Mouse (Mus musculus) embryo, embryonic 11.5 days (tissue): ENCODE measurements around the gene Tnks2.

Experiments used
- DNase-seq: peaks from one replicate; pipeline ENCODE4 v3.0.0-alpha.2; 2012; ENCODE audit warnings: low read depth, low spot score

Tnks2 gene

GRCm38 (mm10) chr19:36896791-36897569 is 62.9 kb downstream of the Tnks2 start:
- no peak for DNase-seq

DNA sequence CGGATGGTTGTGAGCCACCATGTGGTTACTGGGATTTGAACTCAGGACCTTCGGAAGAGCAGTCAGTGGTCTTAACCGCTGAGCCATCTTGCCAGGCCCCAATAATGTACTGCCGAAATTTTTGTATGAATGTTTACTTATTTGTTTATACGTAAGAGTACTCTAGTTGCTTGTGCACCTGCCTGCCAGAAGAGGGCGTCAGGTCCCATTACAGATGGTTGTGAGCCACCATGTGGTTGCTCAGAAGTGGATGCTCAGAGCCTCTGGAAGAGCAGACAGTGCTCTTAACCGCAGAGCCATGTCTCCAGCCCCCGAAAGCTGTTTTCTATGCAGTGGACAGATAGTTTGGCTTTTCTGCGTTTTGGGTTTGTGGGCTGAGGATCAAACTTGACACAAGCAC is 63.7 kb downstream of the Tnks2 start:
- DNase-seq, result no peak

- DNase-seq, result no peak
Observed at GRCm38 (mm10) chr19:36903377-36903776, 69.3 kb downstream of the Tnks2 start.

DNA sequence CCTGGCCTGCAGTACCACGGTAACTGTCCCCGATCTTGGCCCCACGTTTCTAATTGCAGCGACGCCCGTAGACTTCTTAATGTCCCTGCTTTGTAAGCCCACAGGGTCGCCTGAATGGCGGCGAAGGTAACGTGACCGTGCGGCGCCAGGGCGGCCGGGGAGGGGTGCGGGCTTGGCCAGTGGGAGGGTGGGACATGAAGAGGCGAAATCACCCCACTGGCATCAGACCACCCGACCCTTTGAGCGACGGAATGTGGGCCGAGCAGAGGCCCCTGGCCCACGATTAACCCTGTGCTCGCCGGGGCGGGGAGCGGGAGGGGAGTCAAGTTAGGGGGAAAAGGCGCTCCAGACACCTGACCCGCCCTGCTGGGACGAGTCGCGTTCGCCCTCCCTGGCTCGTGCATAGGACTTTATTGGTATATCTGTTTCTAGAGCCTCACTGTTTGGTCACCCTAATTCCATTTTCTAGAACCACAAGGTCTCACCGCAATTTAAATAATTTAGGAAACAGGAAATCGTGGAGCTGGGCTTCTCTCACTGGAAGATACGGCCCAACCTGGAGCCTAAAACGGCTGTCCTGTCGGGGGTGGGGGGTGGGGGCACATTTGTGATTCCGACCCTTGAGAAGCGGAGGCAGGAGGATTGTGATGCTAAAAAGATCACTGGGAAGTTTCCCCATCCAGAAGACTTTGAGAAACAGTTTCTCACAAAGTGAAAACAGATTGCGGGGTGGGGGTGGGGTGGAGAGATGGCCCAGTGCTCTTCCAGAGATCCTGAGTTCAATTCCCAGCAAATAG is 70.4 kb downstream of the Tnks2 start:
- DNase-seq, result no peak

GRCm38 (mm10) chr19:36909150-36909549 is 75.1 kb downstream of the Tnks2 start:
- no peak for DNase-seq

GRCm38 (mm10) chr19:36909676-36910292 is 75.8 kb downstream of the Tnks2 start:
- DNase-seq, result no peak

- DNase-seq, result no peak
Observed at GRCm38 (mm10) chr19:36910424-36911045, 76.5 kb downstream of the Tnks2 start.

- no peak for DNase-seq
Observed at GRCm38 (mm10) chr19:36913064-36913463, 79.0 kb downstream of the Tnks2 start.

DNA sequence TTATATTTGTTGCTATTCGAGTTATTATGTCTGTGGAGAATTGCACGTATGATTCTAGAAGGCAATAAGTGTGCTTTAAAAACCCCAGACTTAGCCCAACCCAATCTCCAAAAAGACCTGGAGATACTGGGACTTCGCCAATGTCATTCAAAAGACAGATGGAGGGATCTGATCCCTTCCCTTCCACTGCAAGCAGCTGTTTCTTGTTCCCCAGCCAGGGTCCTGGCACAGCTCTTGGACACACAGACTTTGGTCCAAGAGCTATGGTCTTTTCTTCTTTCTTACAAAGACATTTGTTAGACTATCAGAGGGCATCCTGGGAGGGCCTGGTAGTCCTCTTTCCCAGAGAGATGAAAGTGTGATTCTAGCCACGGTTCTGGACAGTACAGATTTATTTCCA is 82.2 kb downstream of the Tnks2 start:
- DNase-seq, result no peak

DNA sequence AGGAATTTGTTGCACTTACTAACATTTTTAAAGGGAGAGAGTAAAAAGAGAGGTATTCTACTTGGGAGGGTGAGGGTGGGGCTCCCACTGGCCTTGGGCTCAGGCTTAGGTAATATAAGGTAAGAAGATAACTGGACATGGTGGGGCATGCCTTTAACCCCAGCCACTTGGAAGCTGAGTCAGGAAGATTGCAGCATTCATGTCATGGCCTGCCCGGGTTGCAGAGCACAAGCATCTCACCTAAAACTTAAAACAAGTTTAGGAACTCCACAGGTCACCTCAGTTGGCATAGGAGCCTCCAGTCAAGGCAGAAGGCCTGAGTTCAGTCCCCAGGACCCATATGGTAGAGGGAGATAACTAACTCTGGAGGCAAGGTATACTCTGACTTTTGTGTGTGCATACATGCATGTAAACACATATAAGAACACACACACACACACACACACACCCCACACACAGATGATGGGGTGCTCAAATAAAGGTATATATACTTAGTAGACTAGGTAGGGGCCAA is 82.9 kb downstream of the Tnks2 start:
- DNase-seq, result no peak

GRCm38 (mm10) chr19:36918441-36919301 is 84.6 kb downstream of the Tnks2 start:
- no peak for DNase-seq

- DNase-seq, result no peak
Observed at GRCm38 (mm10) chr19:36919466-36919865, 85.4 kb downstream of the Tnks2 start, which contains the start of gene Fgfbp3. Gene Fgfbp3, minus strand, starts transcription at chr19:36919615.

GRCm38 (mm10) chr19:36922015-36922414 is 88.0 kb downstream of the Tnks2 start:
- DNase-seq, result no peak

- no peak for DNase-seq
Observed at GRCm38 (mm10) chr19:36922936-36923335, 88.9 kb downstream of the Tnks2 start.

DNA sequence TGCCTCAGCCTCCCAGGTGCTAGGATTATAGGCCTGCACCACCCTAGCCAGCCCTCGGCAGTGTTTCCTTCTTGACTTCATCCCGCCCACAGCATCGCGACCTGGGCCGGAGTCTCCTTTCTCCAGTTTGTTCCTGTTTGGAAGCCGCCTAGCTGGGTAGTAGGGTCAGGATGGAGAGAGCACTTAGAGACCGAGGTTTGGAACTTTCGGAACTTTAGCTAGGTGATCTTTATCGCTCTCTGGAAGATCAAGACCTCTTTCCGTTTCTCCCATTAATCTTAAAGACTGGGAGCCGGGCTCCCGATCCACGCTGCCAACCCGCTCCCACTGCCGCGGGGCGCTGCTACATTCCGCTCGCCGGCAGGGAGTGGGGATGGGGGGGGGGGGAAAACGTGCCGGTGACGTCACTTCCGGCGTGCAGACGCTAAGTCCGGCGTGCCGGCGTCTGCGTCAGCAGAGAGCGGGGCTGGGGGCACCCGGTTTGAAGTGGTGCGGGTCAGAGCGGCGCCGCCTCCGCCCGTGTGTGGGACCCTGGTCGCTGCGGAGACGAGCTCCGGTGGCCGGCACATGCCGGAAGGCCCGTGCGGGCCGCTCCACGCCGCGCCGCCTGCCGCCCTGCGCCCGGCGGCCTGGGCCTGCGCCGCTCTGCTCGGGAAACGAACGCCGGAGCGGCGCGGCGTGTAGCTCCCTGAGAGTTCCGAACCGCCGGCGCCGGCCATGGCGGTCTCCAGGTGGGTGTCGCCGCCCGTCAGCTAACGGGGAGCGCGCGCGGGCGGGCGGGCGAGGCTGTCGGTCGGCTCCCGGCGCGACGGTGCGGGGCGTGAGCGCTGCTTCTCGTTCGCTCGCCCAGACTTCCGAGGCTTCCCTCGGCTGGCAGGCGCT is 91.9 kb downstream of the Tnks2 start, which contains the start of gene Btaf1:
Gene Btaf1, plus strand, starts transcription at position 409 of the 882 bp plus-strand sequence.
- peak; percentile 88 for DNase-seq

DNA sequence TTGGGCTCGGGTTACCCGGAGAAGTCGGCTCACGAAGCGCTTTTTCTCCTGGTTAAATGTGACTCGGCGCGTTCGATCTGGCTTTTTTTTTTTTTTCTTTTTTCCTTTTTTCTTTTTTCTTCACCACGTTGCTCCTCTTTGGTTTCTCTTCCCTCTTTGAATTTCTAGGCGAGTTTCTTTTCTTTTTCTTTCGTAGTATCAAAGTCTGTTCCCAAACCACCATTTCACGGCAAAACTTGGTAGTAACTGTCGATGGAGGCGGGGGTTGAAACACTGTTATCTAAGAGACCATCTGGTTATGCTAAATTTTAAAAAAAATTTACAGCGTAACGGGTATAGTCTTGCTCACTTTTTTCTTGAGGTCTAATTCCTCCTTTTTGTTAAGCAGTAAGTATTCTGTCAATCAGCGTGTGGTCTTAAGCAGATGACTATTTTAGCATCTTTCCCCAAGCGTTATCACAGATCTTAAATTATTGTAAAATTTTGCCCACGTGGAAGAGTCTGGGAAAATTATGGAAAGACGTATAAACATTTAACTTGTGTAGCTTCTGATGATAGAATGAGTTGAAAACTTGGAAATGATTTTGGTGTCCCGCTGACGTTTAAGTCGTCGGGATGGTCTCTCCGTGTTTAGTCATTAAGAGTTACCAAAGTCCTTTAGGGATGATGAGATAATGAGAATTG is 92.7 kb downstream of the Tnks2 start:
- DNase-seq, result no peak

DNA sequence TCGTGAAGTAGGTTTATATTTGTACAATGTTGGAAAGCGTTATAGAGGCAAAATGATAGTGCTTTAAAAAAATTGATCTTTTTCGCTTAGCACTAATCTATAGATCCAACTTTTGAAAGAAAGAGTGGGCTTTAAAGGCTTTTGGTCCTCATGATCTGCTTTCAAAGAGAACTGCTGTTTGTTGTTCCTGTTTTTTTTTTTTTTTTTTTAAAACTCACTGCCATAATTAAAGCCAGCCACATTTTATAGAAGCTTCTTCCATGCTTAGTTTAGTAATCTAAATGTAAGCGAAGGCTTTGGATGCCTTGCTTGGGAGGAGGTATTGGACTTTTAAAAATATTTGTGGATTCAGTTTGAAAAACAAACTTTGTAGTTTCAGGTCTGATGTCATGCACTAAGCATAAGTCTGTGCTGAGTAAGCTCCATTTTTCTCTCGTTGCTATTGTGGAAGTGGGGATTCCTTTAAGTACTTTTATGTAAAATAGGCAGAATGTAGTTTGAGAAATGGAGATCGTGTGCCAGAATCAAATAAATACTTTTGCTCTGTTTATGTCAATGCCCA is 93.8 kb downstream of the Tnks2 start:
- DNase-seq, result no peak

- no peak for DNase-seq
Observed at GRCm38 (mm10) chr19:36929816-36930215, 95.8 kb downstream of the Tnks2 start.

GRCm38 (mm10) chr19:36932097-36932496 is 98.1 kb downstream of the Tnks2 start:
- DNase-seq, result no peak
